ENCODE assay signal across 8 mouse cellular contexts in the genomic region with DNA sequence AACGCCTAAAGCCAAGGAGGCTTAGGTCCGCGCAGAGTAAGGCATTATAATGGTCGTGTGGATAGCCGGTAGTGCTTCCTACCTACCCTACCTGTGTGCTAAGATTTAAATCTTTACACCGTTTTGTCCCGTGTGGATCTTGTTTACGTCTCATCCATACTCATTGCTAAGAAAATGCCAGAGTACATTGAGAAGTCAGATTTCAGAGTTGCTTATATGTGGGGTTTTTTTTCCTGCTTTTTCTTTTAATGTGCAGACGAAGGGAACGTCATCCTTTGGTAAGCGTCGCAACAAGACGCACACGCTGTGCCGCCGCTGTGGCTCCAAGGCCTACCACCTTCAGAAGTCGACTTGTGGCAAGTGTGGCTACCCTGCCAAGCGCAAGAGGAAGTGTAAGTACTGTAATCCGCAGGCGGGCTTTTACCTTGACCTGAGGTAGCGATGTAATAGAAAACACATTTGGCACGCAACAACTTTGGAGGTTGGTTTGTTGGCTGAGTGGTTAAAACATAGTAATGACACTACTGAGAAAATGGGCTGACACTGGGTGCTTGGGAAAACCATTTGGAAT. TPM values are rescaled to one million over a fixed set of nuclear protein-coding genes. Genes with fewer than 3 reads are reported as not detected.
A peak's percentile ranks its signal among the peaks of the same experiment; 100 is the strongest.
DNase-seq lines count a peak whose midpoint lies in the region; ATAC-seq and TF ChIP-seq lines count a peak whose summit lies in the region.

No protein-coding gene starts in this region.

- peak overlapping the region; percentile 88 for H3K4me2 ChIP-seq in midbrain, embryonic 14.5 days (ENCODE audit: low read length)

- H3K4me3 ChIP-seq in testis, adult 2 months (ENCODE audit: control insufficient read depth, low read depth, low read length), result peak overlapping the region; percentile 94
- H3K4me3 ChIP-seq in midbrain, embryonic 14.5 days (replicated peaks; ENCODE audit: low read depth, low read length), result peak overlapping the region; percentile 89

- H3K36me3 ChIP-seq in testis, adult 2 months (ENCODE audit: control insufficient read depth, insufficient read depth, low read length), result peaks cover 4% of the 10 kb centered on the region
- peaks cover 46% of the 10 kb centered on the region for H3K36me3 ChIP-seq in midbrain, embryonic 14.5 days (ENCODE audit: control insufficient read depth, insufficient read depth, low read length)

- no peaks in the 10 kb centered on the region for H3K9me3 ChIP-seq in midbrain, embryonic 14.5 days (ENCODE audit: control insufficient read depth, low read length)

- peak; percentile 44 for DNase-seq in CD4-positive, CD25-positive, alpha-beta regulatory T cell, adult 2 months (ENCODE audit: low read depth, low spot score)
- no peak for DNase-seq in testis, postnatal 10 days (ENCODE audit: low spot score)
- peak; percentile 33 for DNase-seq in kidney, adult 9 months
- DNase-seq in midbrain, embryonic 14.5 days, result no peak
- no peak for DNase-seq in embryo, embryonic 9.5 days (ENCODE audit: extremely low spot score)
- no peak for DNase-seq in right cerebral cortex, postnatal 36 days (ENCODE audit: low spot score in 2 of 2)

- peak overlapping the region; percentile 92 for H3K9ac ChIP-seq in midbrain, embryonic 14.5 days (replicated peaks; ENCODE audit: low read length)

- WGBS in midbrain, embryonic 14.5 days, result 3% methylated on average over 22 of the region's 22 CpGs

- no peak for ATAC-seq in CD4-positive, CD25-positive, alpha-beta regulatory T cell, adult 4 months
- ATAC-seq in midbrain, embryonic 14.5 days (ENCODE audit: low FRiP score, low TSS enrichment), result no peak

- peak overlapping the region; percentile 78 for H3K27ac ChIP-seq in testis, adult 2 months (ENCODE audit: control insufficient read depth, insufficient read depth, low read depth, low read length)
- peak overlapping the region; percentile 86 for H3K27ac ChIP-seq in midbrain, embryonic 14.5 days (replicated peaks; ENCODE audit: low read depth, low read length)

- peaks cover 4% of the 10 kb centered on the region for H3K4me1 ChIP-seq in testis, adult 2 months (ENCODE audit: control insufficient read depth, insufficient read depth, low read length)
- H3K4me1 ChIP-seq in midbrain, embryonic 14.5 days (ENCODE audit: control insufficient read depth, insufficient read depth, low read length), result peaks cover 19% of the 10 kb centered on the region

- TF ChIP-seq CTCF in testis, adult 2 months (IDR thresholded peaks at IDR 0.05; ENCODE audit: control insufficient read depth, insufficient read depth, insufficient replicate concordance, low read depth, low read length), result no peak

- H3K27me3 ChIP-seq in testis, adult 2 months (ENCODE audit: control insufficient read depth, insufficient read depth, low read length), result no peaks in the 10 kb centered on the region
- no peaks in the 10 kb centered on the region for H3K27me3 ChIP-seq in midbrain, embryonic 14.5 days (ENCODE audit: control insufficient read depth, insufficient read depth, low read length)

- no peak for TF ChIP-seq POLR2A in testis, adult 2 months (IDR thresholded peaks at IDR 0.05; ENCODE audit: control insufficient read depth, low read depth, low read length)

RNA-seq across cellular contexts. Expression of gene Rpl37, which starts 0.7 kb away (rescaled TPM):
- 1,000 to 10,000 TPM; 1,603 to 2,725 TPM for polyA plus RNA-seq in CD4-positive, CD25-positive, alpha-beta regulatory T cell, adult 4 months (2017; shearing (Covaris generic))
- polyA plus RNA-seq in testis, adult 2 months (2012; rRNA removed), result 559 and 603 TPM in 2 replicates
- 446 and 522 TPM in 2 replicates for polyA plus RNA-seq in midbrain, embryonic 14.5 days (2014; fragmentation: Nextera tagmentation; extraction: Ambion mirVana)

RNA-seq across cellular contexts. Expression of gene Card6, which starts 8.8 kb away (rescaled TPM):
- polyA plus RNA-seq in CD4-positive, CD25-positive, alpha-beta regulatory T cell, adult 4 months (2017; shearing (Covaris generic)), result 10 to 100 TPM; 47.4 to 53.6 TPM
- polyA plus RNA-seq in testis, adult 2 months (2012; rRNA removed), result 4.2 and 4.8 TPM in 2 replicates
- polyA plus RNA-seq in midbrain, embryonic 14.5 days (2014; fragmentation: Nextera tagmentation; extraction: Ambion mirVana), result 0.36 and 0.86 TPM in 2 replicates

RNA-seq across cellular contexts. Expression of gene Prkaa1, which starts 26.5 kb away (rescaled TPM):
- 10 to 100 TPM; 19.5 to 20.4 TPM for polyA plus RNA-seq in CD4-positive, CD25-positive, alpha-beta regulatory T cell, adult 4 months (2017; shearing (Covaris generic))
- 5.6 and 6.3 TPM in 2 replicates for polyA plus RNA-seq in testis, adult 2 months (2012; rRNA removed)
- polyA plus RNA-seq in midbrain, embryonic 14.5 days (2014; fragmentation: Nextera tagmentation; extraction: Ambion mirVana), result 14.9 and 19.7 TPM in 2 replicates

RNA-seq across cellular contexts. Expression of gene C7, which starts 53.6 kb away (rescaled TPM):
- polyA plus RNA-seq in CD4-positive, CD25-positive, alpha-beta regulatory T cell, adult 4 months (2017; shearing (Covaris generic)), result not detected
- polyA plus RNA-seq in testis, adult 2 months (2012; rRNA removed), result 13.4 and 18.0 TPM in 2 replicates
- 0.13 and 0.16 TPM in 2 replicates for polyA plus RNA-seq in midbrain, embryonic 14.5 days (2014; fragmentation: Nextera tagmentation; extraction: Ambion mirVana)

Comparison
In these comparisons a context has a peak if more than half of its experiments do, and no peak if none do; other contexts are left out.
1. DNase-seq: peak in CD4-positive, CD25-positive, alpha-beta regulatory T cell, adult 2 months (single experiment) and kidney, adult 9 months (single experiment); none in testis, postnatal 10 days (single experiment), midbrain, embryonic 14.5 days (single experiment), embryo, embryonic 9.5 days (single experiment) and right cerebral cortex, postnatal 36 days (0 of 2).